Mouse (Mus musculus) pancreas, adult 10 weeks (tissue): ENCODE data around the gene Cbr3. TPM values are rescaled to one million over a fixed set of nuclear protein-coding genes. Genes with fewer than 3 reads are reported as not detected.

Experiments
- polyA plus RNA-seq: library from polyadenylated mRNA; stranded (reverse); fragments of 350-450 nt; fragmentation: Illumina TruSeq; extraction: RNeasy Lipid Tissue Mini Kit (QIAGEN cat#74804); gene quantifications from one replicate; pipeline ENCODE4 v1.2.3, GENCODE M21; 2015; ENCODE audit warnings: low read depth, low replicate concordance; ENCODE audit not compliant: insufficient read depth

Gene Cbr3
- 3.2 TPM for polyA plus RNA-seq

DNA sequence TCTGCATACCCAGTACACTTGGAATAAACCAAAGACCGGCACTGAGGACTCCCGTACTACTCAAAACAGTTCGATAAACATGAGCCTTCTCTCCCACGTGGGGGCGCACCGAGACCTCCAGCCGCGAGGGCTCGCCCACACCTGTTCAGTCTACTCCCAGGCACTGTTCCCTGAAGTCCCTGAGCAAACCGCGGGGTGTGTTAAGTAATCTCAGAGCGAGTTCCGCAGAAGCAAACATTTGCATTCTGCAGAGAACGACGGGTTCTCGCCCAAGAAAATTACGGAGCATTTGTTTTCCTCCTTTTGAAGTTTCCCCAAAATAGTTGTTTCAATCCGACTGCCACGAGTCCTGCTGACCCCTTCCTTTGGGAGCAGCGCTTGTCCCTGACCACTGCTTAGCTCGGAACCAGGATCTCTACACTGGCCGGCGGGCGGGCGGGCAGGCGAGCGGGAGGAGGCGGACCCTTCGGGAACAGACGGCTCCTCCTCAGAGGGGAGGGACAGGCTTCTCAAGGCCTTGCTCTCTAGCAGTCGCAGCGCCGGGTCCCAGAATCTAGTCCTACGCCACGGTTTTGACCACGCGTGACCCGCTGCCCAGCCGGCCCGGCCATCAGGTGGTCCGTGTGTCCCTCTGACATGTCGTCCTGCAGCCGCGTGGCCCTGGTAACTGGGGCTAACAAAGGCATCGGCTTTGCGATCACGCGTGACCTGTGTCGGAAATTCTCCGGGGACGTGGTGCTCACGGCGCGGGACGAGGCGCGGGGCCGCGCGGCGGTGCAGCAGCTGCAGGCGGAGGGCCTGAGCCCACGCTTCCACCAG lies at the start of gene Cbr3:
Gene Cbr3 (plus strand): TSS at position 527 of the 819 bp plus-strand sequence.

DNA sequence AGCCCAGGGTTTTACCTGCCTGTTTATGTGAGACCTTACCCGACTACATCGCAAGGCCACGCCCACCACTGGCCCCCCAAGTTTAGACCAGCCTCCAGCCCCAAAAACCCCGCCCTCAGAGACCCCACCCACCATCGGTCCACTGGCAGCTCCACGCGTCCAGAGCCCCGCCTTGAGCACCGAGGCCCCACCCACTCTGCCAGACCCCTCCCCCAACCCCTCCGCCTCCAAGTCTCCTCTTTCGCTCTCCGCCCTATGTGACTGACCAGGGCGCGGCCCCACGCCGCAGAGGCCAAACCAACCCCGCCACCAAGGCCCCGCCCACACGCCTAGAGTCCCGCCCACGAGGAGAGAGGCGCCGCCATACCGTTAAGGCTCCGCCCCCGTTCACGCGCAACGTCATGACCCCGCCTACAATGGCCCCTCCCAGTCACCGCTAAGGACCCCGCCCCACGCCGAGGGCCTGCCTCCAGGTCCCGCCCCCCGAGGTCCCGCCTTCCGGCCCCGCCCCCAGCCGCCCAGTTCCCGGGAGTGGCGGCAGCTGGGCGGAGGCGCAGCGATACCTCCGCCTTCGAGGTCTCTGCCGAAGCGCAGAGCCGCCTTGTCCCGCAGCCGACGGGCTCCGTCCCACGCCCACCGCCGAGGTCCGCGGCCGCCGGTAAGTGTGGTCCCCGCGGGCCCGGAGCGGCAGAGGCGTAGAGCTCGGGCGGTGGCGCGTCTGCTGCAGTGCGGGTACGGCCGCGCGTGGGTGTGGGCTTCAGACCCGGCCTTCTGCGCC lies 28.6 kb downstream of the Cbr3 start, which contains the start of gene Dop1b:
Gene Dop1b (plus strand): TSS at position 494 of the 778 bp plus-strand sequence.

Other genes starting within 250 kb of the Cbr3 start
- 5.7 TPM for gene Setd4, start 79.2 kb upstream of the Cbr3 start, polyA plus RNA-seq
- 15.6 TPM for gene Cbr1, start 77.4 kb upstream of the Cbr3 start, polyA plus RNA-seq
- not detected for gene Gm5678, start 55.1 kb upstream of the Cbr3 start, polyA plus RNA-seq
- 13.2 TPM for gene Dop1b, start 28.7 kb downstream of the Cbr3 start, polyA plus RNA-seq
- gene Morc3, start 148.9 kb downstream of the Cbr3 start, polyA plus RNA-seq, result 5.5 TPM
- 1.2 TPM for gene Chaf1b, start 200.7 kb downstream of the Cbr3 start, polyA plus RNA-seq